Mouse (Mus musculus): ENCODE data around the gene Mgea5. TPM values are rescaled to one million over a fixed set of nuclear protein-coding genes. Genes with fewer than 3 reads are reported as not detected.

Gene Mgea5
- polyA plus RNA-seq, 1 experiment from 2014 or later: 93.2 TPM

- Histone ChIP-seq H3K9ac (ENCODE audit: low read depth, low read length) (0 out of 2 replicates have a peak within 1 kb of the TSS, but pooled peaks have one; percentile 15), H3K27ac (ENCODE audit: low read depth, low read length) (no peak within 1 kb of the TSS), H3K4me1 (replicated peaks; ENCODE audit: control insufficient read depth, insufficient read depth, low read length) (peaks cover 8% of the 10 kb centered on the region), H3K4me2 (replicated peaks; ENCODE audit: low read depth, low read length) (peak within 1 kb of the TSS; percentile 59), H3K27me3 (ENCODE audit: control insufficient read depth, insufficient read depth, low read length) (peaks cover 89% of the 10 kb centered on the region), H3K36me3 (ENCODE audit: control insufficient read depth, insufficient read depth, low read length) (no peaks in the 10 kb centered on the region), H3K4me3 (ENCODE audit: low read depth, low read length) (peak within 1 kb of the TSS; percentile 29), H3K9me3 (ENCODE audit: control insufficient read depth, low read length) (no peaks in the 10 kb centered on the region)
- no peak for ATAC-seq (ENCODE audit: low FRiP score)
- peak; percentile 59 for DNase-seq (ENCODE audit: low spot score)
- under 1% methylated on average over 61 of the region's 68 CpGs for WGBS
Measured at GRCm38 (mm10) chr19:45742218-45742983, 41.2 kb downstream of the Mgea5 start, which contains the start of gene Fgf8. Gene Fgf8, minus strand, starts transcription at chr19:45742915.

GRCm38 (mm10) chr19:45741431-45742217 lies 42.0 kb downstream of the Mgea5 start:
- H3K4me3 ChIP-seq (ENCODE audit: low read depth, low read length): peak overlapping the region; percentile 29
- H3K4me1 ChIP-seq (replicated peaks; ENCODE audit: control insufficient read depth, insufficient read depth, low read length): peaks cover 13% of the 10 kb centered on the region
- H3K27me3 ChIP-seq (ENCODE audit: control insufficient read depth, insufficient read depth, low read length): peaks cover 93% of the 10 kb centered on the region
- H3K9me3 ChIP-seq (ENCODE audit: control insufficient read depth, low read length): no peaks in the 10 kb centered on the region
- under 1% methylated on average over 45 of the region's 45 CpGs for WGBS
- H3K4me2 ChIP-seq (replicated peaks; ENCODE audit: low read depth, low read length): no peak overlapping the region
- H3K36me3 ChIP-seq (ENCODE audit: control insufficient read depth, insufficient read depth, low read length): no peaks in the 10 kb centered on the region
- H3K9ac ChIP-seq (ENCODE audit: low read depth, low read length): no peak overlapping the region
- DNase-seq (ENCODE audit: low spot score) (peak; percentile 42), ATAC-seq (ENCODE audit: low FRiP score) (no peak)
- H3K27ac ChIP-seq (ENCODE audit: low read depth, low read length): no peak overlapping the region

GRCm38 (mm10) chr19:45740817-45741216 lies 42.8 kb downstream of the Mgea5 start:
- ATAC-seq (ENCODE audit: low FRiP score): no peak
- Histone ChIP-seq H3K4me1 (replicated peaks; ENCODE audit: control insufficient read depth, insufficient read depth, low read length) (peaks cover 13% of the 10 kb centered on the region), H3K4me3 (ENCODE audit: low read depth, low read length) (no peak overlapping the region), H3K4me2 (replicated peaks; ENCODE audit: low read depth, low read length) (no peak overlapping the region), H3K27me3 (ENCODE audit: control insufficient read depth, insufficient read depth, low read length) (peaks cover 94% of the 10 kb centered on the region), H3K9me3 (ENCODE audit: control insufficient read depth, low read length) (no peaks in the 10 kb centered on the region), H3K9ac (ENCODE audit: low read depth, low read length) (no peak overlapping the region), H3K27ac (ENCODE audit: low read depth, low read length) (no peak overlapping the region), H3K36me3 (ENCODE audit: control insufficient read depth, insufficient read depth, low read length) (no peaks in the 10 kb centered on the region)
- WGBS: 2% methylated on average over 7 of the region's 7 CpGs
- DNase-seq (ENCODE audit: low spot score): peak; percentile 39

GRCm38 (mm10) chr19:45740233-45740632 lies 43.4 kb downstream of the Mgea5 start:
- 5% methylated on average over 13 of the region's 13 CpGs for WGBS
- H3K4me3 ChIP-seq (ENCODE audit: low read depth, low read length): no peak overlapping the region

GRCm38 (mm10) chr19:45738521-45738920 lies 45.1 kb downstream of the Mgea5 start:
- Histone ChIP-seq H3K9me3 (ENCODE audit: control insufficient read depth, low read length) (no peaks in the 10 kb centered on the region), H3K27ac (ENCODE audit: low read depth, low read length) (no peak overlapping the region), H3K4me3 (ENCODE audit: low read depth, low read length) (no peak overlapping the region), H3K4me2 (replicated peaks; ENCODE audit: low read depth, low read length) (no peak overlapping the region), H3K4me1 (replicated peaks; ENCODE audit: control insufficient read depth, insufficient read depth, low read length) (peaks cover 10% of the 10 kb centered on the region), H3K36me3 (ENCODE audit: control insufficient read depth, insufficient read depth, low read length) (no peaks in the 10 kb centered on the region), H3K27me3 (ENCODE audit: control insufficient read depth, insufficient read depth, low read length) (peaks cover 95% of the 10 kb centered on the region), H3K9ac (ENCODE audit: low read depth, low read length) (no peak overlapping the region)
- 54% methylated on average over 5 of the region's 5 CpGs for WGBS
- ATAC-seq (ENCODE audit: low FRiP score): no peak
- peak; percentile 25 for DNase-seq (ENCODE audit: low spot score)

More at GRCm38 (mm10) chr19:45740233-45740632, 43.4 kb downstream of the Mgea5 start:
- Histone ChIP-seq H3K4me1 (replicated peaks; ENCODE audit: control insufficient read depth, insufficient read depth, low read length) (peaks cover 10% of the 10 kb centered on the region), H3K9me3 (ENCODE audit: control insufficient read depth, low read length) (no peaks in the 10 kb centered on the region), H3K27me3 (ENCODE audit: control insufficient read depth, insufficient read depth, low read length) (peaks cover 94% of the 10 kb centered on the region), H3K27ac (ENCODE audit: low read depth, low read length) (no peak overlapping the region), H3K36me3 (ENCODE audit: control insufficient read depth, insufficient read depth, low read length) (no peaks in the 10 kb centered on the region), H3K9ac (ENCODE audit: low read depth, low read length) (no peak overlapping the region), H3K4me2 (replicated peaks; ENCODE audit: low read depth, low read length) (no peak overlapping the region)
- ATAC-seq (ENCODE audit: low FRiP score) (no peak), DNase-seq (ENCODE audit: low spot score) (no peak)

- Histone ChIP-seq H3K27me3 (ENCODE audit: control insufficient read depth, insufficient read depth, low read length) (peaks cover 95% of the 10 kb centered on the region), H3K9ac (ENCODE audit: low read depth, low read length) (no peak overlapping the region), H3K4me3 (ENCODE audit: low read depth, low read length) (no peak overlapping the region), H3K9me3 (ENCODE audit: control insufficient read depth, low read length) (no peaks in the 10 kb centered on the region), H3K4me1 (replicated peaks; ENCODE audit: control insufficient read depth, insufficient read depth, low read length) (peaks cover 10% of the 10 kb centered on the region), H3K27ac (ENCODE audit: low read depth, low read length) (no peak overlapping the region), H3K36me3 (ENCODE audit: control insufficient read depth, insufficient read depth, low read length) (no peaks in the 10 kb centered on the region), H3K4me2 (replicated peaks; ENCODE audit: low read depth, low read length) (no peak overlapping the region)
- WGBS: 59% methylated on average over 10 of the region's 10 CpGs
- ATAC-seq (ENCODE audit: low FRiP score): no peak
- DNase-seq (ENCODE audit: low spot score): no peak
Measured at GRCm38 (mm10) chr19:45737846-45738484, 45.7 kb downstream of the Mgea5 start.

GRCm38 (mm10) chr19:45737208-45737845 lies 46.3 kb downstream of the Mgea5 start:
- Histone ChIP-seq H3K36me3 (ENCODE audit: control insufficient read depth, insufficient read depth, low read length) (no peaks in the 10 kb centered on the region), H3K27ac (ENCODE audit: low read depth, low read length) (no peak overlapping the region), H3K9me3 (ENCODE audit: control insufficient read depth, low read length) (no peaks in the 10 kb centered on the region), H3K4me2 (replicated peaks; ENCODE audit: low read depth, low read length) (peak overlapping the region; percentile 19), H3K9ac (ENCODE audit: low read depth, low read length) (no peak overlapping the region), H3K4me3 (ENCODE audit: low read depth, low read length) (0 out of 2 replicates have a peak overlapping the region, but pooled peaks have one; percentile 1), H3K27me3 (ENCODE audit: control insufficient read depth, insufficient read depth, low read length) (peaks cover 95% of the 10 kb centered on the region), H3K4me1 (replicated peaks; ENCODE audit: control insufficient read depth, insufficient read depth, low read length) (peaks cover 5% of the 10 kb centered on the region)
- 10% methylated on average over 21 of the region's 23 CpGs for WGBS
- ATAC-seq (ENCODE audit: low FRiP score) (peak; percentile 57; the same call in 1 of the 2 replicates), DNase-seq (ENCODE audit: low spot score) (peak; percentile 62)

- ATAC-seq (ENCODE audit: low FRiP score): peak; percentile 7; the same call in 1 of the 2 replicates
- 1% methylated on average over 28 of the region's 28 CpGs for WGBS
- H3K4me3 ChIP-seq (ENCODE audit: low read depth, low read length): 0 out of 2 replicates have a peak overlapping the region, but pooled peaks have one; percentile 1
- no peak overlapping the region for H3K27ac ChIP-seq (ENCODE audit: low read depth, low read length)
- H3K4me1 ChIP-seq (replicated peaks; ENCODE audit: control insufficient read depth, insufficient read depth, low read length): peaks cover 5% of the 10 kb centered on the region
- DNase-seq (ENCODE audit: low spot score): peak; percentile 58
- H3K9ac ChIP-seq (ENCODE audit: low read depth, low read length): no peak overlapping the region
- no peaks in the 10 kb centered on the region for H3K9me3 ChIP-seq (ENCODE audit: control insufficient read depth, low read length)
- no peaks in the 10 kb centered on the region for H3K36me3 ChIP-seq (ENCODE audit: control insufficient read depth, insufficient read depth, low read length)
- peaks cover 95% of the 10 kb centered on the region for H3K27me3 ChIP-seq (ENCODE audit: control insufficient read depth, insufficient read depth, low read length)
- peak overlapping the region; percentile 19 for H3K4me2 ChIP-seq (replicated peaks; ENCODE audit: low read depth, low read length)
Measured at GRCm38 (mm10) chr19:45736855-45737207, 46.8 kb downstream of the Mgea5 start.
